Mouse (Mus musculus): ENCODE data around the gene Snrnp200. TPM values are rescaled to one million over a fixed set of nuclear protein-coding genes. Genes with fewer than 3 reads are reported as not detected.

Gene Snrnp200
- polyA plus RNA-seq, 1 experiment from 2014 or later: 48.1 TPM

DNA sequence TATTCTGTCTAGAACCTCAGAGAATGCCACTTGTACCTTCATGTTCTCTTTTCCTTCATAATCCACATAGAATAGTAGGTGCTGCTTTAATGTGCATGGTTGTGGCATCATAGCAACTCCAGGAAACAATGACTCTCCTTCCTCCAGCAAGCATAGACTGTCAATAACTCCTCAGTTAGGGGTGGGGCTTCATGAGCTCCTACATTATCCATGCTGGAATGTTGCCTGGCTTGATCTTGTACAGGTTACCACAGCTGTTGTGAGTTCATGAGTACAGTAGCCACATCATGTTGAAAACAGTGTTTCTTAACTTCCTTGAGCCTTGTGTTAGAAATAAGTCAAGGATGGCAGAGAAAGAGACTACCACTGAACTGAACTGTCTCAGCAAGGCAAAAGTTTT is 70.0 kb downstream of the Snrnp200 start:
- no peaks in the 10 kb centered on the region for H3K27me3 ChIP-seq
- peaks cover 7% of the 10 kb centered on the region; the same call in 1 of the 2 replicates for H3K4me1 ChIP-seq
- no peaks in the 10 kb centered on the region for H3K36me3 ChIP-seq
- H3K9me3 ChIP-seq (replicated peaks): no peaks in the 10 kb centered on the region
- no peak overlapping the region for H3K4me3 ChIP-seq (replicated peaks)
- no peak overlapping the region for H3K9ac ChIP-seq
- no peak for ATAC-seq (ENCODE audit: insufficient number of reproducible peaks, low FRiP score, low TSS enrichment, low read depth)
- H3K27ac ChIP-seq (replicated peaks): no peak overlapping the region
- H3K4me2 ChIP-seq (replicated peaks): no peak overlapping the region

Other genes starting within 250 kb of the Snrnp200 start
- 9.5 and 10.9 TPM in 2 replicates for gene Ap4e1, start 199.7 kb upstream of the Snrnp200 start, polyA plus RNA-seq (2015; fragmentation: Nextera tagmentation; extraction: Ambion mirVana)
- 54.7 and 55.4 TPM in 2 replicates for gene Blvra, start 137.7 kb upstream of the Snrnp200 start, polyA plus RNA-seq (2015; fragmentation: Nextera tagmentation; extraction: Ambion mirVana)
- 60.2 and 62.2 TPM in 2 replicates for gene Ncaph, start 74.4 kb upstream of the Snrnp200 start, polyA plus RNA-seq (2015; fragmentation: Nextera tagmentation; extraction: Ambion mirVana)
- 27.2 and 27.4 TPM in 2 replicates for gene Itpripl1, start 64.9 kb upstream of the Snrnp200 start, polyA plus RNA-seq (2015; fragmentation: Nextera tagmentation; extraction: Ambion mirVana)
- 1.9 and 2.3 TPM in 2 replicates for gene 1810024B03Rik, start 106 bp upstream of the Snrnp200 start, polyA plus RNA-seq (2015; fragmentation: Nextera tagmentation; extraction: Ambion mirVana)
- 65.7 and 73.8 TPM in 2 replicates for gene Ciao1, start 39.4 kb downstream of the Snrnp200 start, polyA plus RNA-seq (2015; fragmentation: Nextera tagmentation; extraction: Ambion mirVana)
- gene Tmem127, start 39.5 kb downstream of the Snrnp200 start, polyA plus RNA-seq (2015; fragmentation: Nextera tagmentation; extraction: Ambion mirVana): 30.3 and 30.9 TPM in 2 replicates
- gene Stard7, start 61.8 kb downstream of the Snrnp200 start, polyA plus RNA-seq (2015; fragmentation: Nextera tagmentation; extraction: Ambion mirVana): 63.5 and 67.6 TPM in 2 replicates
- 9.1 and 10.6 TPM in 2 replicates for gene Dusp2, start 127.8 kb downstream of the Snrnp200 start, polyA plus RNA-seq (2015; fragmentation: Nextera tagmentation; extraction: Ambion mirVana)
- 0.24 TPM in 1 of 2 replicates, not detected in the other for gene Astl, start 130.3 kb downstream of the Snrnp200 start, polyA plus RNA-seq (2015; fragmentation: Nextera tagmentation; extraction: Ambion mirVana)
- gene Adra2b, start 154.8 kb downstream of the Snrnp200 start, polyA plus RNA-seq (2015; fragmentation: Nextera tagmentation; extraction: Ambion mirVana): 0.30 and 0.33 TPM in 2 replicates
- gene Gpat2, start 216.8 kb downstream of the Snrnp200 start, polyA plus RNA-seq (2015; fragmentation: Nextera tagmentation; extraction: Ambion mirVana): 0.49 and 0.71 TPM in 2 replicates
- 24.4 and 25.3 TPM in 2 replicates for gene Fahd2a, start 236.2 kb downstream of the Snrnp200 start, polyA plus RNA-seq (2015; fragmentation: Nextera tagmentation; extraction: Ambion mirVana)